ENCODE assay signal across 9 mouse cellular contexts in genomic region chr17:66276778-66277177, GRCm38 (mm10).
DNase-seq lines count a peak whose midpoint lies in the region; ATAC-seq and TF ChIP-seq lines count a peak whose summit lies in the region.
"Had no signal": no experiment of that assay in that cellular context is flagged by ENCODE, and none has a peak within 500 bp of the region (broad histone marks: within the 10 kb centered on the region; RNA-seq: fewer than 3 reads in every experiment).

No protein-coding gene starts in this region.

- H3K9ac ChIP-seq in lung, embryonic 15.5 days: no peak overlapping the region

- H3K27me3 ChIP-seq in lung, embryonic 15.5 days: no peaks in the 10 kb centered on the region

- H3K36me3 ChIP-seq in lung, embryonic 15.5 days: no peaks in the 10 kb centered on the region

- peak; percentile 62; the same call in 1 of the 2 replicates for ATAC-seq in lung, embryonic 15.5 days (ENCODE audit: borderline replicate concordance, extremely low read depth, low FRiP score, low TSS enrichment)

- no peak for TF ChIP-seq POLR2A in lung, adult 2 months (IDR thresholded peaks at IDR 0.05; ENCODE audit: borderline replicate concordance, extremely low read depth, low read depth, low read length)
- no peak for TF ChIP-seq POLR2A in olfactory bulb, adult 2 months (IDR thresholded peaks at IDR 0.05; ENCODE audit: insufficient read depth, low read depth, low read length)

- intact Hi-C loops in left cerebral cortex, postnatal 14 days (cut with DNase I): no loop called here

- H3K27ac ChIP-seq in lung, embryonic 15.5 days: no peak overlapping the region
- H3K27ac ChIP-seq in olfactory bulb, adult 2 months (ENCODE audit: insufficient read depth, low read depth, low read length): peak overlapping the region; percentile 75

- H3K4me2 ChIP-seq in lung, embryonic 15.5 days: peak overlapping the region; percentile 24; the same call in 1 of the 2 replicates

- no peak for DNase-seq in lung, adult 2 months
- peak; percentile 96 for DNase-seq in heart, adult 11 months
- DNase-seq in kidney, adult 8-10 months: peak; percentile 2
- DNase-seq in left cerebral cortex, postnatal 14 days (ENCODE audit: low spot score in 2 of 2): peak; percentile 83 to 93
- no peak for DNase-seq in adrenal gland, adult 8-10 months
- DNase-seq in urinary bladder, adult 18-20 months (ENCODE audit: low spot score in 2 of 2): no peak

- H3K9me3 ChIP-seq in lung, embryonic 15.5 days: no peaks in the 10 kb centered on the region

- 33% methylated on average over 13 of the region's 13 CpGs for WGBS in lung, embryonic 15.5 days
- 38% methylated on average over 13 of the region's 13 CpGs for WGBS in lung, adult 2 months
- 17% methylated on average over 13 of the region's 13 CpGs for WGBS in olfactory bulb, adult 2 months

- no peak overlapping the region for H3K4me3 ChIP-seq in lung, embryonic 15.5 days
- no peak overlapping the region for H3K4me3 ChIP-seq in lung, adult 2 months (replicated peaks; ENCODE audit: extremely low read depth, low read depth, low read length)
- H3K4me3 ChIP-seq in olfactory bulb, adult 2 months (ENCODE audit: insufficient read depth, low read depth, low read length): no peak overlapping the region
- H3K4me3 ChIP-seq: erythroblast, embryonic 14.5 days had no signal

- 0 out of 2 replicates have a peak, but pooled peaks cover 4% of the 10 kb centered on the region for H3K4me1 ChIP-seq in lung, embryonic 15.5 days
- H3K4me1 ChIP-seq in lung, adult 2 months (ENCODE audit: control insufficient read depth, insufficient read depth, low read length): no peaks in the 10 kb centered on the region
- H3K4me1 ChIP-seq in olfactory bulb, adult 2 months (ENCODE audit: control insufficient read depth, insufficient read depth, low read length): peaks cover 17% of the 10 kb centered on the region

- no peak for TF ChIP-seq CTCF in lung, adult 2 months (IDR thresholded peaks at IDR 0.05; ENCODE audit: insufficient read depth, low read length)
- no peak for TF ChIP-seq CTCF in olfactory bulb, adult 2 months (IDR thresholded peaks at IDR 0.05; ENCODE audit: insufficient read depth, low read depth, low read length)

Comparison
In these comparisons a context has a peak if more than half of its experiments do, and no peak if none do; other contexts are left out.
1. DNase-seq: peak in heart, adult 11 months (single experiment), kidney, adult 8-10 months (2 of 2) and left cerebral cortex, postnatal 14 days (2 of 2); none in lung, adult 2 months (single experiment), adrenal gland, adult 8-10 months (single experiment) and urinary bladder, adult 18-20 months (0 of 2).